Mouse (Mus musculus) small intestine, adult 2 months (tissue): ENCODE measurements around the gene CT030661.1.
"Not testable (repeated sequence)": the region's sequence is repeated elsewhere in the genome, so short reads cannot be mapped to it uniquely, and the experiment has no call there.

ENCODE experiments used
- CTCF ChIP-seq: fragments of 200-500 bp; IDR thresholded peaks from 2 replicates; pipeline ENCODE4 v1.5.1; 2012; ENCODE audit warnings: low read depth, mild to moderate bottlenecking, control low read depth, inconsistent platforms, low read length, moderate library complexity, mixed read lengths; ENCODE audit not compliant: insufficient replicate concordance, insufficient read length; ENCODE audit errors: extremely low read depth
- POLR2A ChIP-seq: fragments of 200-500 bp; IDR thresholded peaks from 2 replicates; pipeline ENCODE4 v1.6.1; 2012; ENCODE audit warnings: low read depth, mild to moderate bottlenecking, control low read depth, inconsistent platforms, low read length, moderate library complexity

GRCm38 (mm10) chr17:22315247-22315646 lies 610 bp upstream of the CT030661.1 start:
- not testable (repeated sequence) for TF ChIP-seq CTCF, POLR2A
